Mouse (Mus musculus) limb, embryonic 11.5 days (tissue): ENCODE results near the gene Ucp2. TPM values are rescaled to one million over a fixed set of nuclear protein-coding genes. Genes with fewer than 3 reads are reported as not detected.

ENCODE experiments used
- ATAC-seq: fragments of 200-750 bp; cut with Nextera tagmentation; 2 replicates; pipeline ENCODE4 v1.8.0; 2017; ENCODE audit warnings: low read depth; ENCODE audit not compliant: insufficient number of reproducible peaks, low FRiP score, low TSS enrichment
- DNase-seq: peaks from one replicate; pipeline ENCODE4 v3.0.0-alpha.2; 2015; ENCODE audit warnings: low spot score
- H3K27ac ChIP-seq: fragments of 300-500 bp; sonication (generic); replicated peaks from 2 replicates; pipeline ENCODE4 v1.5.1; 2014; ENCODE audit warnings: low read depth, mild to moderate bottlenecking, low read length
- H3K27me3 ChIP-seq: fragments of 300-500 bp; sonication (generic); 2 replicates; pipeline ENCODE4 v1.6.1; 2014; ENCODE audit warnings: mild to moderate bottlenecking, low read length, mixed read lengths; ENCODE audit not compliant: control insufficient read depth, insufficient read depth
- H3K36me3 ChIP-seq: fragments of 300-500 bp; sonication (generic); 2 replicates; pipeline ENCODE4 v1.6.1; 2014; ENCODE audit warnings: mild to moderate bottlenecking, low read length, moderate library complexity, mixed read lengths; ENCODE audit not compliant: control insufficient read depth, insufficient read depth
- H3K4me1 ChIP-seq: fragments of 300-500 bp; sonication (generic); 2 replicates; pipeline ENCODE4 v1.6.1; 2014; ENCODE audit warnings: low read length, mixed read lengths; ENCODE audit not compliant: control insufficient read depth, insufficient read depth
- H3K4me2 ChIP-seq: fragments of 300-500 bp; sonication (generic); 2 replicates; pipeline ENCODE4 v1.6.1; 2014; ENCODE audit warnings: low read depth, mild to moderate bottlenecking, moderate library complexity; ENCODE audit not compliant: severe bottlenecking
- H3K4me3 ChIP-seq: fragments of 300-500 bp; sonication (generic); 2 replicates; pipeline ENCODE4 v1.5.1; 2014; ENCODE audit warnings: low read depth, low read length
- H3K9ac ChIP-seq: fragments of 300-500 bp; sonication (generic); 2 replicates; pipeline ENCODE4 v1.6.1; 2014; ENCODE audit warnings: mild to moderate bottlenecking, low read length
- H3K9me3 ChIP-seq: fragments of 300-500 bp; sonication (generic); 2 replicates; pipeline ENCODE4 v1.6.1; 2016; ENCODE audit warnings: low read length; ENCODE audit not compliant: control insufficient read depth
- WGBS: fragments of 180-500 bp; shearing (Covaris S2); extraction: QIAGEN DNeasy Blood & Tissue Kit; methylation state at CpG from one replicate; pipeline ENCODE4 v1.1.7; 2014; 5-methylcytosine and 5-hydroxymethylcytosine counted together
- polyA plus RNA-seq: library from polyadenylated mRNA; unstranded; fragments of >200 nt; fragmentation: Nextera tagmentation; extraction: Ambion mirVana; gene quantifications from 2 replicates; pipeline ENCODE4 v1.2.1, GENCODE M21; 2014

The Ucp2 gene
- polyA plus RNA-seq, 1 experiment from 2014 or later, result 123 TPM

DNA sequence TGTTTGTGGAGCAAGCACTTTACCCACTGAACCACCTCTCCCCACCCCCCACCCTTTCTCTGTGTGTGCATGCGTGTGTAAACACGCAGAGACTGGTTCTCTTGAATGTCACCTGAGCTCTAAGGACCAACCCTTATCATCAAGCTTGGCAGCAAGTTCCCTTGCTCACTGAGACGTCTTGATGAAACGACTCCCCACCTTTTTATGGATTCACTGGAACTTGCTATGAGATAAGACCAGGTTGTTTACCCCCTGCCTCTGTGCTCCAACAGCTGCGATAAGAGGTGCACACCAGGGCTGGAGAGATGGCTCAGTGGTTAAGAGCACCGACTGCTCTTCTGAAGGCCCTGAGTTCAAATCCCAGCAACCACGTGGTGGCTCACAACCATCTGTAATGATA is 27.1 kb downstream of the Ucp2 start:
- Histone ChIP-seq H3K4me3 (no peak overlapping the region), H3K9me3 (no peaks in the 10 kb centered on the region), H3K4me2 (no peak overlapping the region), H3K27ac (no peak overlapping the region), H3K4me1 (no peaks in the 10 kb centered on the region), H3K36me3 (no peaks in the 10 kb centered on the region), H3K9ac (no peak overlapping the region), H3K27me3 (no peaks in the 10 kb centered on the region)
- ATAC-seq (no peak), DNase-seq (no peak)
- WGBS, result 60% methylated on average over 7 of the region's 7 CpGs

DNA sequence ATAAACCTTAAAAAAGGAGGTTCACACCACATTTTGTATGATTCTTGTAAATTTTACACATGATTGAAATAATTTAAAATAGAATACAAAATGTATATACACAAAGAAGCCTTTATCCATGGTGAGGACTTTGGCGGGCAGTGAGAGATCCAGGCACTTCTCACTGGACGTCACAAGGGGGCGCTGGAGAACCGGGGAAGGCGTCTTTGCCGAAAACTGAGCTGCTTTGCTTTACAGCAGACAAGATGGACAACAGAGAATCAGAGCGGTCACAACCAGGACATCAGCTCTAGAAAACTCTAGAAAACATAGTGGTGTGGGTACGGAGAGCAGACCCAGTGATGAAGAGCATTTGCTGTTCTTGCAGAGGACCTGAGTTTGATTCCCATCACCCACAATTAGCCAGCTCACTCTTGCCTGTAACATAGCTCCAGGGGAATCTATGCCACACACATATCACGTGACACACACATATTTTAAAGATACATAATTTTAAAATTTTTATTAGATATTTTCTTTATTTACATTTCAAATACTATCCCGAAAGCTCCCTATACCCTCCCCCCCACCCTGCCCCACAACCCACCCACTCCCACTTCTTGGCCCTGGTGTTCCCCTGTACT is 27.6 kb downstream of the Ucp2 start:
- WGBS, result 25% methylated on average over 10 of the region's 10 CpGs
- ATAC-seq, result 0 out of 2 replicates have a peak, but pooled peaks have one; percentile 9
- Histone ChIP-seq H3K9ac (no peak overlapping the region), H3K4me2 (peak overlapping the region; percentile 24; the same call in 1 of the 2 replicates), H3K27me3 (no peaks in the 10 kb centered on the region), H3K4me3 (no peak overlapping the region), H3K9me3 (no peaks in the 10 kb centered on the region), H3K27ac (no peak overlapping the region), H3K4me1 (no peaks in the 10 kb centered on the region), H3K36me3 (no peaks in the 10 kb centered on the region)
- DNase-seq, result peak; percentile 93

DNA sequence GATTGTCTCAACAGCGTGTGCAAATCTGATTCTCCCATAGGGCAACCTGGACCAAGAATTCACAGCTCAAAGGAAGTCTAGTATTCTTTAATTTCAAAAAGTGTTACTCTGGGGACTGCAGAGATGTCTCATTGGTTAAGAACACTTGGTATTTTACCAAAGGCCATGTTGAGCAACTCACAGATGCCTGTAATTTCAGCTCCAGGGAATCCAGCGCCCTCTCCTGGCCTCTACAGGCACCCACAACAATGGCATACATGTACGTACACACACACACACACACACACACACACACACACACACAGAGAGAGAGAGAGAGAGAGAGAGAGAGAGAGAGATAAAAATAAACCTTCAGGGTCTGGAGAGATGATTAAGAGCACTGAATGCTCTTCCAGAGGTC is 29.1 kb downstream of the Ucp2 start:
- H3K27me3 ChIP-seq, result no peaks in the 10 kb centered on the region
- H3K4me3 ChIP-seq, result no peak overlapping the region
- WGBS, result 80% methylated on average over 3 of the region's 3 CpGs
- H3K27ac ChIP-seq, result no peak overlapping the region
- no peaks in the 10 kb centered on the region for H3K4me1 ChIP-seq
- no peak for DNase-seq
- H3K9ac ChIP-seq, result no peak overlapping the region
- no peak overlapping the region for H3K4me2 ChIP-seq
- no peaks in the 10 kb centered on the region for H3K36me3 ChIP-seq
- no peak for ATAC-seq
- H3K9me3 ChIP-seq, result no peaks in the 10 kb centered on the region

DNA sequence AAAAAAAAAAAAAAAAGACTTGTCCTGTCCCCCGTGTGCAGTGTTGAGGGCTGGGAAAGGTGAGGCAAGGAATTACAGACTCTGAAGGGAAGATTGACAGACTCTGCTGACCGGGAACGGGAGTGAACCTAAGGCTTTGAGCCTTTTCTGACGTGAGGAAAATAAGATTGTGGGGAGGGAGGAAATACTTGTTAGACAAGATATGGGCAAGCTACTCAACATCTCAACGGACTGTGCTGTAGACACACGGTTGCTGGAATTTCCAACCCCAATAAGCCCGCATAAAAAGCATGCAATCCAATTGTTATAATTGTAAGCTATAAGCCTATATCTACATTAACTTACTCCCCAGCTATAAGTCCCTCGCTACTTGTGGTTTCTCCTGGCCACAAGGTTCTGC is 31.5 kb downstream of the Ucp2 start:
- Histone ChIP-seq H3K27ac (no peak overlapping the region), H3K4me3 (no peak overlapping the region), H3K9me3 (no peaks in the 10 kb centered on the region), H3K4me1 (no peaks in the 10 kb centered on the region), H3K27me3 (no peaks in the 10 kb centered on the region), H3K36me3 (no peaks in the 10 kb centered on the region), H3K9ac (no peak overlapping the region), H3K4me2 (no peak overlapping the region)
- DNase-seq (no peak), ATAC-seq (no peak)
- WGBS, result 75% methylated on average over 8 of the region's 8 CpGs

GRCm38 (mm10) chr7:100530766-100531165 is 37.6 kb downstream of the Ucp2 start:
- no peak overlapping the region for H3K4me3 ChIP-seq
- no peaks in the 10 kb centered on the region for H3K4me1 ChIP-seq
- H3K4me2 ChIP-seq, result no peak overlapping the region
- H3K27ac ChIP-seq, result no peak overlapping the region
- 92% methylated on average over 5 of the region's 5 CpGs for WGBS
- ATAC-seq (no peak), DNase-seq (no peak)
- no peaks in the 10 kb centered on the region for H3K9me3 ChIP-seq
- no peaks in the 10 kb centered on the region for H3K36me3 ChIP-seq
- no peak overlapping the region for H3K9ac ChIP-seq
- no peaks in the 10 kb centered on the region for H3K27me3 ChIP-seq

DNA sequence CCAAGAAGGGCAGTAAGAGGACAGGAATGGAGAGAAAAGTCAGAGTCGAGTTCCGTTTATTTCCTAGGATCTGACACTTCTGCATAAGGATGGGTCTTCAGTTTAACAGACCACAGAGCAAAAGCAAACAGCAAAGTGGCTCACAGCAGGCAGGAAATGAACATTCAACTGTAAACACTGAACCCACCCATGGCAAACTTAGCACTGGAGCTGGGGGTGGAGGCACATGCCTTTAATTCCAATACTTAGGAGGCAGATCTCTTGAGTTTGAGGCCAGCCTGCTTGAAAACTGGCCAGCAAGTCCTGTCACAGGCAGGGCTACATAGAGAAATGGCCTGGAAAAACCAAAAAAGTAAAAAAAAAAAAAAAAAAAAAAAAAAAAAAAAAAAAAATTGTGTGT is 40.4 kb downstream of the Ucp2 start:
- no peak for DNase-seq
- WGBS, result 57% methylated on average over 2 of the region's 2 CpGs

GRCm38 (mm10) chr7:100534216-100534615 is 41.1 kb downstream of the Ucp2 start:
- Histone ChIP-seq H3K4me1 (peaks cover 4% of the 10 kb centered on the region; the same call in 1 of the 2 replicates), H3K4me3 (no peak overlapping the region), H3K9me3 (no peaks in the 10 kb centered on the region), H3K27me3 (no peaks in the 10 kb centered on the region), H3K27ac (no peak overlapping the region), H3K36me3 (no peaks in the 10 kb centered on the region), H3K4me2 (no peak overlapping the region), H3K9ac (no peak overlapping the region)
- 88% methylated on average over 3 of the region's 3 CpGs for WGBS
- DNase-seq, result no peak
- ATAC-seq, result no peak

More for the DNA sequence above, 40.4 kb downstream of the Ucp2 start:
- Histone ChIP-seq H3K4me3 (no peak overlapping the region), H3K27ac (no peak overlapping the region), H3K9ac (no peak overlapping the region), H3K27me3 (no peaks in the 10 kb centered on the region), H3K36me3 (no peaks in the 10 kb centered on the region), H3K4me2 (no peak overlapping the region), H3K4me1 (peaks cover 4% of the 10 kb centered on the region; the same call in 1 of the 2 replicates), H3K9me3 (no peaks in the 10 kb centered on the region)
- no peak for ATAC-seq

DNA sequence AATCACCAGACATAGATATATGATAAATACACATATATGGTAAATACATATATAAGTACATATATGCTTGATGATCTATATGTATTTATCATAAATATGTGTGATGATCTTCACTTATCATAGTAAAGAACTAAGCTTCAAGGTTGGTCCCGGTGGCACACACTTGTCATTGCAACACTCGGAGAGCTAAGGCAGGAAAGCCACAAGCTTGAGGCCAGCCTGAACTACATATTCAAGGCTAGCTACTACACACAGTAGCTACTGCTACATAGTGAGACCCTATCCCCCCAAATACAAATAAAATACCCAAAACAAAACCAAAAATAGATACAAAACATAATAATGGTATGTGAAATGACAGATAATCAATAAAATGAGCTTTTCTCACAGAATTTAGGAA is 42.7 kb downstream of the Ucp2 start:
- no peak overlapping the region for H3K4me2 ChIP-seq
- H3K4me1 ChIP-seq, result peaks cover 4% of the 10 kb centered on the region; the same call in 1 of the 2 replicates
- no peaks in the 10 kb centered on the region for H3K27me3 ChIP-seq
- H3K27ac ChIP-seq, result no peak overlapping the region
- 87% methylated on average over 2 of the region's 2 CpGs for WGBS
- H3K9ac ChIP-seq, result no peak overlapping the region
- ATAC-seq, result no peak
- no peak overlapping the region; the same call in 1 of the 2 replicates for H3K4me3 ChIP-seq
- no peak for DNase-seq
- H3K9me3 ChIP-seq, result no peaks in the 10 kb centered on the region
- peaks cover 2% of the 10 kb centered on the region; the same call in 1 of the 2 replicates for H3K36me3 ChIP-seq
